Mouse (Mus musculus): ENCODE results near the gene Ager.
A peak's percentile ranks its signal among the peaks of the same experiment; 100 is the strongest.

Gene Ager

GRCm38 (mm10) chr17:34604511-34605237 lies 7.0 kb downstream of the Ager start:
- DNase-seq (ENCODE audit: low read depth, low spot score): no peak

GRCm38 (mm10) chr17:34605609-34606008 lies 7.9 kb downstream of the Ager start:
- DNase-seq (ENCODE audit: low read depth, low spot score): peak; percentile 92

- no peak for DNase-seq (ENCODE audit: low read depth, low spot score)
Measured at GRCm38 (mm10) chr17:34606186-34607039, 8.8 kb downstream of the Ager start.

- no peak for DNase-seq (ENCODE audit: low read depth, low spot score)
Measured at GRCm38 (mm10) chr17:34607997-34608396, 10.3 kb downstream of the Ager start.

- DNase-seq (ENCODE audit: low read depth, low spot score): no peak
Measured at GRCm38 (mm10) chr17:34611050-34611449, 13.4 kb downstream of the Ager start.

GRCm38 (mm10) chr17:34613054-34613645 lies 15.5 kb downstream of the Ager start:
- no peak for DNase-seq (ENCODE audit: low read depth, low spot score)

- DNase-seq (ENCODE audit: low read depth, low spot score): no peak
Measured at GRCm38 (mm10) chr17:34613830-34614229, 16.2 kb downstream of the Ager start.

GRCm38 (mm10) chr17:34615871-34616270 lies 18.2 kb downstream of the Ager start, which contains the start of gene Egfl8:
TSS of gene Egfl8 (minus strand) at chr17:34615971.
- no peak for DNase-seq (ENCODE audit: low read depth, low spot score)

GRCm38 (mm10) chr17:34618999-34619398 lies 21.3 kb downstream of the Ager start:
- no peak for DNase-seq (ENCODE audit: low read depth, low spot score)

GRCm38 (mm10) chr17:34621006-34621405 lies 23.3 kb downstream of the Ager start:
- DNase-seq (ENCODE audit: low read depth, low spot score): no peak

GRCm38 (mm10) chr17:34623161-34623560 lies 25.5 kb downstream of the Ager start:
- no peak for DNase-seq (ENCODE audit: low read depth, low spot score)

GRCm38 (mm10) chr17:34624981-34625380 lies 27.3 kb downstream of the Ager start:
- DNase-seq (ENCODE audit: low read depth, low spot score): no peak

GRCm38 (mm10) chr17:34626062-34626772 lies 28.6 kb downstream of the Ager start:
- no peak for DNase-seq (ENCODE audit: low read depth, low spot score)

GRCm38 (mm10) chr17:34626773-34627092 lies 29.1 kb downstream of the Ager start:
- no peak for DNase-seq (ENCODE audit: low read depth, low spot score)

GRCm38 (mm10) chr17:34627093-34627942 lies 29.7 kb downstream of the Ager start:
- peak; percentile 84 for DNase-seq (ENCODE audit: low read depth, low spot score)

- no peak for DNase-seq (ENCODE audit: low read depth, low spot score)
Measured at GRCm38 (mm10) chr17:34627943-34628643, 30.4 kb downstream of the Ager start, which contains the start of gene Ppt2. TSS of gene Ppt2 (minus strand) at chr17:34628510.

GRCm38 (mm10) chr17:34628644-34628967 lies 30.9 kb downstream of the Ager start:
- DNase-seq (ENCODE audit: low read depth, low spot score): no peak

GRCm38 (mm10) chr17:34629221-34629751 lies 31.6 kb downstream of the Ager start, which contains the start of gene Prrt1:
TSS of gene Prrt1 (plus strand) at chr17:34629533.
- peak; percentile 78 for DNase-seq (ENCODE audit: low read depth, low spot score)

GRCm38 (mm10) chr17:34629796-34630603 lies 32.3 kb downstream of the Ager start:
- no peak for DNase-seq (ENCODE audit: low read depth, low spot score)

Data from brain, embryonic 18.5 days (tissue).